18 mouse cellular contexts compared by ENCODE assay signal in genomic region chr11:60093227-60093626, GRCm38 (mm10). TPM values are rescaled to one million over a fixed set of nuclear protein-coding genes. Genes with fewer than 3 reads are reported as not detected.
DNase-seq lines count a peak whose midpoint lies in the region; ATAC-seq and TF ChIP-seq lines count a peak whose summit lies in the region.
"Had no signal": no experiment of that assay in that cellular context is flagged by ENCODE, and none has a peak within 500 bp of the region (broad histone marks: within the 10 kb centered on the region; RNA-seq: fewer than 3 reads in every experiment).

No protein-coding gene starts in this region.

- no peak for TF ChIP-seq EP300 in liver, postnatal 0 days (IDR thresholded peaks at IDR 0.05; ENCODE audit: low read depth)

- no peak for DNase-seq in embryonic facial prominence, embryonic 10.5 days (ENCODE audit: low spot score)
- DNase-seq in lung, postnatal 4 days = no peak
- no peak for DNase-seq in layer of hippocampus, postnatal 25 days (ENCODE audit: extremely low spot score in 1 of 2, low spot score in 1 of 2)
- DNase-seq in liver, postnatal 0 days = no peak
- no peak for DNase-seq in limb, embryonic 10.5 days (ENCODE audit: low spot score)
- DNase-seq: adrenal gland, postnatal 14 days; cerebellum, adult 9-10 months; layer of hippocampus, adult 9-11 months; liver; lung, embryonic 14.5 days; right cerebral cortex, postnatal 4 days had no signal

- H3K36me3 ChIP-seq in embryonic facial prominence, embryonic 13.5 days = no peaks in the 10 kb centered on the region
- no peaks in the 10 kb centered on the region for H3K36me3 ChIP-seq in embryonic facial prominence, embryonic 10.5 days (replicated peaks)
- no peaks in the 10 kb centered on the region for H3K36me3 ChIP-seq in lung, embryonic 16.5 days (ENCODE audit: control insufficient read depth, insufficient read depth, low read length)
- H3K36me3 ChIP-seq in midbrain, embryonic 12.5 days = no peaks in the 10 kb centered on the region
- no peaks in the 10 kb centered on the region for H3K36me3 ChIP-seq in liver, postnatal 0 days (replicated peaks; ENCODE audit: insufficient read depth, low read length)
- H3K36me3 ChIP-seq in limb, embryonic 10.5 days = no peaks in the 10 kb centered on the region
- H3K36me3 ChIP-seq: intestine, embryonic 15.5 days had no signal

- peaks cover 45% of the 10 kb centered on the region for H3K4me1 ChIP-seq in embryonic facial prominence, embryonic 13.5 days
- peaks cover 59% of the 10 kb centered on the region for H3K4me1 ChIP-seq in embryonic facial prominence, embryonic 10.5 days
- H3K4me1 ChIP-seq in lung, embryonic 16.5 days (replicated peaks; ENCODE audit: control insufficient read depth, insufficient read depth, low read length) = peaks cover 20% of the 10 kb centered on the region
- peaks cover 29% of the 10 kb centered on the region for H3K4me1 ChIP-seq in midbrain, embryonic 12.5 days
- H3K4me1 ChIP-seq in liver, postnatal 0 days (ENCODE audit: insufficient read depth) = peaks cover 8% of the 10 kb centered on the region
- peaks cover 56% of the 10 kb centered on the region for H3K4me1 ChIP-seq in limb, embryonic 10.5 days

- no peak overlapping the region for H3K27ac ChIP-seq in embryonic facial prominence, embryonic 13.5 days
- no peak overlapping the region for H3K27ac ChIP-seq in embryonic facial prominence, embryonic 10.5 days (replicated peaks)
- H3K27ac ChIP-seq in lung, embryonic 16.5 days (ENCODE audit: low read length) = no peak overlapping the region
- peak overlapping the region; percentile 90 for H3K27ac ChIP-seq in midbrain, embryonic 12.5 days (replicated peaks)
- H3K27ac ChIP-seq in liver, postnatal 0 days (ENCODE audit: low read depth) = no peak overlapping the region
- no peak overlapping the region for H3K27ac ChIP-seq in limb, embryonic 10.5 days
- H3K27ac ChIP-seq: intestine, embryonic 15.5 days; kidney, postnatal 0 days had no signal

- peaks cover 3% of the 10 kb centered on the region; the same call in 1 of the 2 replicates for H3K27me3 ChIP-seq in embryonic facial prominence, embryonic 13.5 days
- peaks cover 15% of the 10 kb centered on the region; the same call in 1 of the 2 replicates for H3K27me3 ChIP-seq in embryonic facial prominence, embryonic 10.5 days (replicated peaks; ENCODE audit: low read depth, poor library complexity, severe bottlenecking)
- no peaks in the 10 kb centered on the region for H3K27me3 ChIP-seq in lung, embryonic 16.5 days (ENCODE audit: control insufficient read depth, insufficient read depth, low read depth, low read length)
- no peaks in the 10 kb centered on the region for H3K27me3 ChIP-seq in midbrain, embryonic 12.5 days
- no peaks in the 10 kb centered on the region for H3K27me3 ChIP-seq in liver, postnatal 0 days (ENCODE audit: insufficient read depth, low read length)
- H3K27me3 ChIP-seq in limb, embryonic 10.5 days (ENCODE audit: low read depth, poor library complexity, severe bottlenecking) = 0 out of 2 replicates have a peak, but pooled peaks cover 10% of the 10 kb centered on the region
- H3K27me3 ChIP-seq: intestine, embryonic 15.5 days had no signal

- peak overlapping the region; percentile 27; the same call in 1 of the 2 replicates for H3K9ac ChIP-seq in embryonic facial prominence, embryonic 13.5 days
- 0 out of 2 replicates have a peak overlapping the region, but pooled peaks have one; percentile 15 for H3K9ac ChIP-seq in lung, embryonic 16.5 days (ENCODE audit: low read length)
- no peak overlapping the region for H3K9ac ChIP-seq in midbrain, embryonic 12.5 days (replicated peaks)
- H3K9ac ChIP-seq in liver, postnatal 0 days (replicated peaks) = no peak overlapping the region
- H3K9ac ChIP-seq: intestine, embryonic 15.5 days; lung, embryonic 14.5 days had no signal

- no peak for ATAC-seq in embryonic facial prominence, embryonic 13.5 days (ENCODE audit: insufficient number of reproducible peaks, insufficient read depth, low FRiP score, low TSS enrichment, low read depth)
- ATAC-seq in lung, embryonic 16.5 days (ENCODE audit: low read depth) = no peak
- no peak for ATAC-seq in midbrain, embryonic 12.5 days (ENCODE audit: low FRiP score, low read depth)
- no peak for ATAC-seq in liver, postnatal 0 days
- ATAC-seq: intestine, embryonic 15.5 days had no signal

- no peak overlapping the region for H3K4me3 ChIP-seq in embryonic facial prominence, embryonic 13.5 days
- no peak overlapping the region for H3K4me3 ChIP-seq in embryonic facial prominence, embryonic 10.5 days
- no peak overlapping the region for H3K4me3 ChIP-seq in lung, embryonic 16.5 days (ENCODE audit: low read length)
- no peak overlapping the region for H3K4me3 ChIP-seq in midbrain, embryonic 12.5 days
- no peak overlapping the region for H3K4me3 ChIP-seq in liver, postnatal 0 days (ENCODE audit: low read depth, low read length)
- no peak overlapping the region for H3K4me3 ChIP-seq in limb, embryonic 10.5 days
- H3K4me3 ChIP-seq: erythroblast, embryonic 14.5 days; intestine, embryonic 15.5 days; myocyte had no signal

- no peaks in the 10 kb centered on the region for H3K9me3 ChIP-seq in embryonic facial prominence, embryonic 13.5 days
- H3K9me3 ChIP-seq in embryonic facial prominence, embryonic 10.5 days = no peaks in the 10 kb centered on the region
- no peaks in the 10 kb centered on the region for H3K9me3 ChIP-seq in lung, embryonic 16.5 days (ENCODE audit: control insufficient read depth, low read length)
- H3K9me3 ChIP-seq in midbrain, embryonic 12.5 days = no peaks in the 10 kb centered on the region
- no peaks in the 10 kb centered on the region for H3K9me3 ChIP-seq in liver, postnatal 0 days (ENCODE audit: low read length)
- H3K9me3 ChIP-seq in limb, embryonic 10.5 days (replicated peaks) = no peaks in the 10 kb centered on the region
- H3K9me3 ChIP-seq: intestine, embryonic 15.5 days had no signal

- no peak overlapping the region for H3K4me2 ChIP-seq in embryonic facial prominence, embryonic 13.5 days
- no peak overlapping the region for H3K4me2 ChIP-seq in lung, embryonic 16.5 days (ENCODE audit: low read depth, low read length)
- 0 out of 2 replicates have a peak overlapping the region, but pooled peaks have one; percentile 15 for H3K4me2 ChIP-seq in midbrain, embryonic 12.5 days (replicated peaks)
- no peak overlapping the region for H3K4me2 ChIP-seq in liver, postnatal 0 days (ENCODE audit: low read depth, low read length)
- H3K4me2 ChIP-seq: intestine, embryonic 15.5 days; lung, embryonic 14.5 days had no signal

- no peak for TF ChIP-seq CTCF in liver, postnatal 0 days (IDR thresholded peaks at IDR 0.05; ENCODE audit: low read depth)

RNA-seq across cellular contexts. Expression of gene Rai1, which starts 11.6 kb away (rescaled TPM):
- polyA plus RNA-seq in embryonic facial prominence, embryonic 13.5 days (2015; fragmentation: Nextera tagmentation; extraction: Ambion mirVana) = 27.9 and 28.5 TPM in 2 replicates
- polyA plus RNA-seq in embryonic facial prominence, embryonic 10.5 days (2016; fragmentation: Nextera tagmentation; extraction: Ambion mirVana) = 31.0 and 33.8 TPM in 2 replicates
- polyA plus RNA-seq in lung, embryonic 16.5 days (2015; fragmentation: Nextera tagmentation; extraction: Ambion mirVana) = 22.9 and 23.9 TPM in 2 replicates
- 28.3 and 36.2 TPM in 2 replicates for polyA plus RNA-seq in midbrain, embryonic 12.5 days (2016; fragmentation: Nextera tagmentation; extraction: Ambion mirVana)
- total RNA-seq in layer of hippocampus, postnatal 25 days (2021) = 10 to 100 TPM; 60.2 to 76.4 TPM
- polyA plus RNA-seq in liver, postnatal 0 days (2015; fragmentation: Nextera tagmentation; extraction: Ambion mirVana) = 3.8 and 4.4 TPM in 2 replicates
- 34.3 and 37.3 TPM in 2 replicates for polyA plus RNA-seq in limb, embryonic 10.5 days (2016; fragmentation: Nextera tagmentation; extraction: Ambion mirVana)

RNA-seq across cellular contexts. Expression of gene Pemt, which starts 46.9 kb away (rescaled TPM):
- 5.2 and 6.5 TPM in 2 replicates for polyA plus RNA-seq in embryonic facial prominence, embryonic 13.5 days (2015; fragmentation: Nextera tagmentation; extraction: Ambion mirVana)
- polyA plus RNA-seq in embryonic facial prominence, embryonic 10.5 days (2016; fragmentation: Nextera tagmentation; extraction: Ambion mirVana) = 7.8 and 8.7 TPM in 2 replicates
- polyA plus RNA-seq in lung, embryonic 16.5 days (2015; fragmentation: Nextera tagmentation; extraction: Ambion mirVana) = 6.5 and 8.0 TPM in 2 replicates
- polyA plus RNA-seq in midbrain, embryonic 12.5 days (2016; fragmentation: Nextera tagmentation; extraction: Ambion mirVana) = 7.5 and 8.0 TPM in 2 replicates
- total RNA-seq in layer of hippocampus, postnatal 25 days (2021) = 1 to 10 TPM; 4.0 to 4.7 TPM
- 589 and 592 TPM in 2 replicates for polyA plus RNA-seq in liver, postnatal 0 days (2015; fragmentation: Nextera tagmentation; extraction: Ambion mirVana)
- 5.3 and 7.5 TPM in 2 replicates for polyA plus RNA-seq in limb, embryonic 10.5 days (2016; fragmentation: Nextera tagmentation; extraction: Ambion mirVana)

Comparison
In these comparisons a context has a peak if more than half of its experiments do, and no peak if none do; other contexts are left out.
1. H3K9ac ChIP-seq: peak in embryonic facial prominence, embryonic 13.5 days (single experiment) and lung, embryonic 16.5 days (single experiment); none in midbrain, embryonic 12.5 days (single experiment) and liver, postnatal 0 days (single experiment).
2. RNA of gene Pemt, which starts 46.9 kb away (polyA plus RNA-seq): 589 to 592 TPM in liver, postnatal 0 days; 7.8 to 8.7 TPM in embryonic facial prominence, embryonic 10.5 days, 7.5 to 8.0 TPM in midbrain, embryonic 12.5 days, 5.2 to 6.5 TPM in embryonic facial prominence, embryonic 13.5 days, 6.5 to 8.0 TPM in lung, embryonic 16.5 days and 5.3 to 7.5 TPM in limb, embryonic 10.5 days; every median in the first group is over 10 times any median in the second.